Mouse (Mus musculus): Measurements from ENCODE around the gene Tox2.

GRCm38 (mm10) chr2:163218095-163218494, 15.2 kb downstream of the Tox2 start:
- no peak for TF ChIP-seq CTCF (conservative IDR thresholded peaks at IDR 0.05; ENCODE audit: low read length)
- no peak for TF ChIP-seq POU5F1 (IDR thresholded peaks at IDR 0.05; ENCODE audit: borderline replicate concordance, low read length)

Measured in E14TG2a.4 (cell line).